Mouse (Mus musculus) intestine, postnatal 0 days (tissue): ENCODE measurements around the gene Eef1akmt3. TPM values are rescaled to one million over a fixed set of nuclear protein-coding genes. Genes with fewer than 3 reads are reported as not detected.
"Not testable (repeated sequence)": the region's sequence is repeated elsewhere in the genome, so short reads cannot be mapped to it uniquely, and the experiment has no call there.

Experiments used
- ATAC-seq: fragments of 200-750 bp; cut with Nextera tagmentation; 2 replicates; pipeline ENCODE4 v1.8.0; 2017; ENCODE audit warnings: mild to moderate bottlenecking, moderate TSS enrichment, moderate library complexity
- H3K27ac ChIP-seq: fragments of 300-500 bp; sonication (generic); 2 replicates; pipeline ENCODE4 v1.5.1; 2014; ENCODE audit warnings: mild to moderate bottlenecking, low read depth, low read length, moderate library complexity
- H3K27me3 ChIP-seq: fragments of 300-500 bp; sonication (generic); replicated peaks from 2 replicates; pipeline ENCODE4 v1.6.1; 2014; ENCODE audit warnings: low read length, mixed read lengths; ENCODE audit not compliant: control insufficient read depth, insufficient read depth
- H3K36me3 ChIP-seq: fragments of 300-500 bp; sonication (generic); 2 replicates; pipeline ENCODE4 v1.6.1; 2014; ENCODE audit warnings: mild to moderate bottlenecking, moderate library complexity; ENCODE audit not compliant: control insufficient read depth, insufficient read depth
- H3K4me1 ChIP-seq: fragments of 300-500 bp; sonication (generic); replicated peaks from 2 replicates; pipeline ENCODE4 v1.6.1; 2014; ENCODE audit warnings: antibody characterized with exemption, low read length, mixed read lengths; ENCODE audit not compliant: control insufficient read depth, insufficient read depth
- H3K4me2 ChIP-seq: fragments of 300-500 bp; sonication (generic); replicated peaks from 2 replicates; pipeline ENCODE4 v1.6.1; 2014; ENCODE audit warnings: low read depth, mild to moderate bottlenecking, moderate library complexity
- H3K4me3 ChIP-seq: fragments of 300-500 bp; sonication (generic); 2 replicates; pipeline ENCODE4 v1.5.1; 2014; ENCODE audit warnings: low read depth, low read length
- H3K9ac ChIP-seq: fragments of 300-500 bp; sonication (generic); 2 replicates; pipeline ENCODE4 v1.6.1; 2014; ENCODE audit warnings: mild to moderate bottlenecking, low read depth, low read length
- H3K9me3 ChIP-seq: fragments of 300-500 bp; sonication (generic); 2 replicates; pipeline ENCODE4 v1.6.1; 2016; ENCODE audit warnings: mixed run types; ENCODE audit not compliant: control insufficient read depth
- CTCF ChIP-seq: sonication (generic); IDR thresholded peaks from 2 replicates; pipeline ENCODE4 v1.5.1; 2016; ENCODE audit warnings: low read depth, mild to moderate bottlenecking, control low read depth, antibody characterized with exemption, moderate library complexity
- whole genome bisulfite sequencing: fragments of 180-500 bp; shearing (Covaris S2); extraction: QIAGEN DNeasy Blood & Tissue Kit; methylation state at CpG from one replicate; pipeline ENCODE4 v1.1.7; 2014; 5-methylcytosine and 5-hydroxymethylcytosine counted together
- polyA plus RNA-seq: library from polyadenylated mRNA; unstranded; fragments of >200 nt; fragmentation: Nextera tagmentation; extraction: Ambion mirVana; gene quantifications from 2 replicates; pipeline ENCODE4 v1.2.1, GENCODE M21; 2015

The Eef1akmt3 gene
- polyA plus RNA-seq, 1 experiment from 2014 or later, result 0.17 TPM

DNA sequence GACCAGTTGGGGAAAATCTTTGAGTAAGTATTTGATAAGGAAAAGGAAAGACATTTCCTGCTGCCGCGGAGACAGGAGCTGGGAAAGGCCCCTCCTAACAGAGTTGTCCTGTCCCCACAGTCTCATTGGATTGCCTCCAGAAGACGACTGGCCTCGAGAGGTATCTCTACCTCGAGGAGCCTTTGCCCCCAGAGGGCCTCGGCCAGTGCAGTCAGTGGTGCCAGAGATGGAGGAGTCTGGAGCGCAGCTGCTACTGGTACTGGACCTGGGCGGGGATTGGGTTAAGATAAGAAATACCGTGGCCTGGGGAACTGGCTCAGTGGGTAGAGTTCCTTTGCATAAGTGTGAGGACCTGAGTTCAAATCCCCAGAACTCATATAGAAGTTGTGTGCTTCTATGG, 24.7 kb upstream of the Eef1akmt3 start:
- Histone ChIP-seq H3K27ac (0 out of 2 replicates have a peak overlapping the region, but pooled peaks have one; percentile 29), H3K36me3 (peaks cover 35% of the 10 kb centered on the region), H3K9ac (no peak overlapping the region), H3K4me2 (no peak overlapping the region), H3K9me3 (no peaks in the 10 kb centered on the region), H3K4me1 (0 out of 2 replicates have a peak, but pooled peaks cover 9% of the 10 kb centered on the region), H3K4me3 (no peak overlapping the region), H3K27me3 (no peaks in the 10 kb centered on the region)
- no peak for ATAC-seq
- 41% methylated on average over 9 of the region's 9 CpGs for WGBS
- TF ChIP-seq CTCF, result no peak

DNA sequence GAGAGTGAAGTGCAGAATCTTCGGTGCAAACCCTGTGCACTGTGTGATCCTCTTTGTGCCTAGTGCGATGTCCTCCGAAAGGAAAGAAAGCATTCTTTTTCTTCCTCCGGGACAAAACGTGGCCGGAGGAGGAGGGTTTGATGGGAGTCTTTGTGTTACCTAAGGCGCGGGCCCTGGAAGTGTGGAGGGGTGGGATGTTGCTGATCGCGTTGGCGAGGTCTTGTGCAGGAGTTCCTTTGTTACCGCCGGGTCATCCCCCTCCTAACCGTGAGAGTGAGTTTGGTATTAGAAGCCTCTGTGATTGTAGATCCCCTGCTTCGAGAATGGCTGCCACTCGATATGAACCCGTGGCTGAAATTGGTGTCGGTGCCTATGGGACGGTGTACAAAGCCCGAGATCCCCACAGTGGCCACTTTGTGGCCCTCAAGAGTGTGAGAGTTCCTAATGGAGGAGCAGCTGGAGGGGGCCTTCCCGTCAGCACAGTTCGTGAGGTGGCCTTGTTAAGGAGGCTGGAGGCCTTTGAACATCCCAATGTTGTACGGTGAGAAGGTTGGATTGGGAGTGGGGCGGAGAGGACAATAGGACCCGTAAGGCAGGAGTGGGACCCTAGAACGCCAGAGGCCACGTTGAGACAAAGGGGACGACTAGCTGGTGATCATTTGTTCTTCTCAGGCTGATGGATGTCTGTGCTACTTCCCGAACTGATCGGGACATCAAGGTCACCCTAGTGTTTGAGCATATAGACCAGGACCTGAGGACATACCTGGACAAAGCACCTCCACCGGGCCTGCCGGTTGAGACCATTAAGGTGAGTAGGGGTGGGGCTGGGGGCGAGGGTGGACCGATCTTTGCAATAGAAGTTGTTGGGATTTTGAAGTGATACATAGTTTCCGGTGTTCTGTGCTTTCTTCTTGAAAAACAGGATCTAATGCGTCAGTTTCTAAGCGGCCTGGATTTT, 22.9 kb upstream of the Eef1akmt3 start:
- Histone ChIP-seq H3K27me3 (no peaks in the 10 kb centered on the region), H3K4me2 (peak overlapping the region; percentile 85), H3K9ac (peak overlapping the region; percentile 79), H3K36me3 (peaks cover 35% of the 10 kb centered on the region), H3K4me1 (0 out of 2 replicates have a peak, but pooled peaks cover 4% of the 10 kb centered on the region), H3K9me3 (no peaks in the 10 kb centered on the region), H3K27ac (peak overlapping the region; percentile 84), H3K4me3 (peak overlapping the region; percentile 75)
- ATAC-seq, result no peak
- 8% methylated on average over 37 of the region's 37 CpGs for WGBS
- no peak for TF ChIP-seq CTCF

DNA sequence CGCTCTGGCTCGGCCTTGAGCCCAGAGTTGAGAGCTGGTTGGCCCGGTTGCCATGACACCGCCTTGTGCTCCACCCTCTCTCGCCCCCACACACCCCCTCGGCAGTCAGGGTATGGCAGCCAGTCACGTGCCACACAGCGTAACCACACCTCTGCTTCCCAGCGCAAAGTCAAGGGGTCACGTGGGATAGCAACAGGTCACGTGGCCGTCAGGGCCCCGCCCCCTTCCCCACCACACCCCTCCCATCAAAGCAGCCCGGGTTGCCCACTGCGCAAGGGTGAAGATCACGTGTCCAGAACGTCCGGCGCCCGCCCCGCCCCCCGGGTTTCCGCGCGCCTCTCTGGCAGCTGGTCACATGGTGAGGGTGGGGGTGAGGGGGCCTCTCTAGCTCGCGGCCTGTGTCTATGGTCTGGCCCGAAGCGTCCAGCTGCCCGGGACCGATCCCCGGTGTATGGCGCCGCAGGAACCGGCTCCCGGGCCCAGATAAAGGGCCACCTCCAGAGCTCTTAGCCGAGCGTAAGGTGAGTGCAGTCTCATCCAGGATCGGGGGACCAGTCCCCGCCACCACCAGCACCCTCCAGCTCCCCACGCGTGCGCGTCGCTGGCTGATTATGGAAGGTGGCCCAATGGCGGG, 22.0 kb upstream of the Eef1akmt3 start, which contains the start of gene Cdk4:
Gene Cdk4 (plus strand): TSS at position 296 of the 634 bp plus-strand sequence.
- no peaks in the 10 kb centered on the region for H3K9me3 ChIP-seq
- peaks cover 31% of the 10 kb centered on the region for H3K36me3 ChIP-seq
- peak within 1 kb of the TSS; percentile 85 for H3K4me2 ChIP-seq
- ATAC-seq, result peak; percentile 88
- H3K4me1 ChIP-seq, result 0 out of 2 replicates have a peak, but pooled peaks cover 4% of the 10 kb centered on the region
- no peaks in the 10 kb centered on the region for H3K27me3 ChIP-seq
- WGBS, result 1% methylated on average over 46 of the region's 46 CpGs
- TF ChIP-seq CTCF, result no peak
- peak within 1 kb of the TSS; percentile 75 for H3K4me3 ChIP-seq
- H3K27ac ChIP-seq, result peak within 1 kb of the TSS; percentile 84
- peak within 1 kb of the TSS; percentile 79 for H3K9ac ChIP-seq

- Histone ChIP-seq H3K9me3 (no peaks in the 10 kb centered on the region), H3K4me1 (0 out of 2 replicates have a peak, but pooled peaks cover 4% of the 10 kb centered on the region), H3K9ac (no peak overlapping the region), H3K4me2 (no peak overlapping the region; the same call in 1 of the 2 replicates), H3K4me3 (no peak overlapping the region), H3K27ac (no peak overlapping the region), H3K36me3 (peaks cover 23% of the 10 kb centered on the region), H3K27me3 (no peaks in the 10 kb centered on the region)
- WGBS, result 75% methylated on average over 5 of the region's 5 CpGs
- no peak for TF ChIP-seq CTCF
- ATAC-seq, result no peak
Measured at GRCm38 (mm10) chr10:127062503-127062902, 21.2 kb upstream of the Eef1akmt3 start.

DNA sequence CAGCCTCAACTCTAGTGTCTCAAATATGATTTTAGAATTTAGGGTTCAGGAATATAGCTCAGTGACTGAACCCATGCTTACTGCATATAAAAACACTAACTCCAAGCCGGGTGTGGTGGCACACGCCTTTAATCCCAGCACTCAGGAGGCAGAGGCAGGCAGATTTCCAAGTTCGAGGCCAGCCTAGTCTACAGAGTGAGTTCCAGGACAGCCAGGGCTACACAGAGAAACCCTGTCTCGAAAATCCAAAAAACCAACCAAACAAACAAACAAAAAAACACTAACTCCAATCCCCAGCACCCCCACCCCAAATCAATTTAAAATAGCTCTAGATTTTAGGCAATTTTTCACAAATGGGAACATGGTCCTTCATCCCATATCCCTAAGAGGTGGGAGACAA, 20.8 kb upstream of the Eef1akmt3 start:
- H3K4me1 ChIP-seq, ATAC-seq, H3K4me2 ChIP-seq, H3K27ac ChIP-seq, H3K27me3 ChIP-seq, H3K9me3 ChIP-seq, H3K4me3 ChIP-seq, H3K9ac ChIP-seq: not testable (repeated sequence)
- peaks cover 19% of the 10 kb centered on the region for H3K36me3 ChIP-seq
- 90% methylated on average over 4 of the region's 4 CpGs for WGBS

DNA sequence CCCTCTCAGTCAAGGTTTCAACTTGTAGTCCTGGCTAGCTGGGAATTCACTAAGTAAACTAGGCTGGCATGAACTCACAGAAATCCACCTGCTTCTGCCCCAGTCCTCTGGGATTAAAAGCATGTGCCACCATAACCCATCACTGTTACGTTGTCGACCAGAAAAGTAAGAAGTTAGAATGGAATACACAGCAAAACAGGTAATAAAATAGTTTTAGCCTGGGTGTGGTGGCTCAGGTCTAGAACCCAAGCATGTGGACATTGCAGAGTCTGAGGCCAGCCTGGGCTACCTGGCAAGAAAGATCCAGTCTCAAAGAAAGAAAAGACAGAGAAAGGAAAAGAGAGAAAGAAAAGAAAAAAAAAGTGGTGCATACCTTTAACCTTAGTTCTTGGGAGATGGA, 20.2 kb upstream of the Eef1akmt3 start:
- H3K4me3 ChIP-seq, result no peak overlapping the region
- H3K4me1 ChIP-seq, result 0 out of 2 replicates have a peak, but pooled peaks cover 4% of the 10 kb centered on the region
- no peak for TF ChIP-seq CTCF
- no peaks in the 10 kb centered on the region for H3K9me3 ChIP-seq
- peaks cover 15% of the 10 kb centered on the region for H3K36me3 ChIP-seq
- H3K27me3 ChIP-seq, result no peaks in the 10 kb centered on the region
- no peak overlapping the region for H3K4me2 ChIP-seq
- no peak overlapping the region for H3K27ac ChIP-seq
- WGBS, result 75% methylated on average over 2 of the region's 2 CpGs
- ATAC-seq, result no peak
- H3K9ac ChIP-seq, result no peak overlapping the region
